Mouse (Mus musculus) embryonic fibroblast, embryonic 13.5 days (primary cell): Measurements from ENCODE around the gene Arpc2. TPM values are rescaled to one million over a fixed set of nuclear protein-coding genes. Genes with fewer than 3 reads are reported as not detected.

Experiments
- H3K27ac ChIP-seq: 2 replicates; pipeline ENCODE4 v1.5.1; 2012; ENCODE audit warnings: low read length, control low read depth, inconsistent platforms; ENCODE audit not compliant: insufficient read depth
- H3K4me1 ChIP-seq: 2 replicates; pipeline ENCODE4 v1.6.1; 2011; ENCODE audit warnings: low read length; ENCODE audit not compliant: control insufficient read depth, insufficient read depth
- H3K4me3 ChIP-seq: 2 replicates; pipeline ENCODE4 v1.5.1; 2011; ENCODE audit warnings: mild to moderate bottlenecking, control low read depth, low read length; ENCODE audit not compliant: insufficient read depth
- CTCF ChIP-seq: IDR thresholded peaks from 2 replicates; pipeline ENCODE4 v1.5.1; 2011; ENCODE audit warnings: mild to moderate bottlenecking, control low read depth, low read length, moderate library complexity, borderline replicate concordance; ENCODE audit not compliant: insufficient read depth
- POLR2A ChIP-seq: IDR thresholded peaks from 2 replicates; pipeline ENCODE4 v1.6.1; 2011; ENCODE audit warnings: low read depth, mild to moderate bottlenecking, control low read depth, low read length, moderate library complexity
- polyA plus RNA-seq: library from polyadenylated mRNA; stranded (reverse); fragments of >200 nt; gene quantifications from 2 replicates; pipeline ENCODE4 v1.2.4, GENCODE M21; 2011; ENCODE audit warnings: low read depth; ENCODE audit not compliant: missing spikeins, insufficient read length

The Arpc2 gene
- polyA plus RNA-seq, 1 experiment, result 446 TPM

GRCm38 (mm10) chr1:74298157-74298750 lies 62.4 kb downstream of the Arpc2 start:
- TF ChIP-seq POLR2A (no peak), CTCF (no peak)
- Histone ChIP-seq H3K27ac (peak overlapping the region; percentile 91), H3K4me3 (no peak overlapping the region), H3K4me1 (peaks cover 47% of the 10 kb centered on the region)

GRCm38 (mm10) chr1:74298996-74299395 lies 63.1 kb downstream of the Arpc2 start:
- Histone ChIP-seq H3K27ac (peak overlapping the region; percentile 91), H3K4me3 (no peak overlapping the region), H3K4me1 (peaks cover 47% of the 10 kb centered on the region)
- TF ChIP-seq CTCF (no peak), POLR2A (no peak)

GRCm38 (mm10) chr1:74300347-74301110 lies 64.6 kb downstream of the Arpc2 start:
- Histone ChIP-seq H3K4me3 (no peak overlapping the region), H3K27ac (no peak overlapping the region), H3K4me1 (peaks cover 44% of the 10 kb centered on the region)
- TF ChIP-seq POLR2A, result no peak

GRCm38 (mm10) chr1:74302229-74302628 lies 66.3 kb downstream of the Arpc2 start:
- TF ChIP-seq POLR2A (0 out of 2 replicates have a peak, but pooled peaks have one; percentile 17), CTCF (no peak)
- no peak overlapping the region for H3K27ac ChIP-seq
- H3K4me3 ChIP-seq, result peak overlapping the region; percentile 87
- peaks cover 31% of the 10 kb centered on the region for H3K4me1 ChIP-seq

GRCm38 (mm10) chr1:74302835-74303234 lies 67.0 kb downstream of the Arpc2 start:
- H3K4me3 ChIP-seq, result peak overlapping the region; percentile 87
- H3K27ac ChIP-seq, result no peak overlapping the region
- TF ChIP-seq POLR2A (no peak), CTCF (no peak)
- peaks cover 27% of the 10 kb centered on the region for H3K4me1 ChIP-seq

GRCm38 (mm10) chr1:74303509-74304338 lies 67.8 kb downstream of the Arpc2 start:
- H3K4me3 ChIP-seq, result peak overlapping the region; percentile 87
- TF ChIP-seq CTCF (no peak), POLR2A (peak; percentile 89)
- peak overlapping the region; percentile 88 for H3K27ac ChIP-seq
- peaks cover 19% of the 10 kb centered on the region for H3K4me1 ChIP-seq

GRCm38 (mm10) chr1:74304339-74304790 lies 68.5 kb downstream of the Arpc2 start:
- Histone ChIP-seq H3K4me1 (peaks cover 15% of the 10 kb centered on the region), H3K4me3 (peak overlapping the region; percentile 87), H3K27ac (peak overlapping the region; percentile 88)
- no peak for TF ChIP-seq CTCF
- 0 out of 2 replicates have a peak, but pooled peaks have one; percentile 18 for TF ChIP-seq POLR2A

GRCm38 (mm10) chr1:74304946-74305345 lies 69.1 kb downstream of the Arpc2 start:
- Histone ChIP-seq H3K4me3 (no peak overlapping the region), H3K4me1 (peaks cover 14% of the 10 kb centered on the region), H3K27ac (peak overlapping the region; percentile 25; the same call in 1 of the 2 replicates)
- no peak for TF ChIP-seq CTCF
- TF ChIP-seq POLR2A, result no peak

GRCm38 (mm10) chr1:74305522-74305921 lies 69.6 kb downstream of the Arpc2 start, which contains the start of gene Tmbim1:
Gene Tmbim1, minus strand, starts transcription at chr1:74305622.
- TF ChIP-seq POLR2A (no peak), CTCF (no peak)
- Histone ChIP-seq H3K27ac (peak within 1 kb of the TSS; percentile 88), H3K4me1 (peaks cover 14% of the 10 kb centered on the region), H3K4me3 (peak within 1 kb of the TSS; percentile 87)
